Mouse (Mus musculus): Measurements from ENCODE around the gene Nkapd1.
"Not testable (repeated sequence)": the region's sequence is repeated elsewhere in the genome, so short reads cannot be mapped to it uniquely, and the experiment has no call there.

GRCm38 (mm10) chr9:50630903-50631302 lies 13.6 kb upstream of the Nkapd1 start:
- TF ChIP-seq CTCF (IDR thresholded peaks at IDR 0.05; ENCODE audit: control insufficient read depth, insufficient read depth, low read length); POLR2A (IDR thresholded peaks at IDR 0.05; ENCODE audit: borderline replicate concordance, control insufficient read depth, low read depth, low read length): not testable (repeated sequence)

Measured in bone marrow, adult 2 months (tissue).